Mouse (Mus musculus): ENCODE measurements around the gene Sycp1.
A peak's percentile ranks its signal among the peaks of the same experiment; 100 is the strongest.

Sycp1 gene

DNA sequence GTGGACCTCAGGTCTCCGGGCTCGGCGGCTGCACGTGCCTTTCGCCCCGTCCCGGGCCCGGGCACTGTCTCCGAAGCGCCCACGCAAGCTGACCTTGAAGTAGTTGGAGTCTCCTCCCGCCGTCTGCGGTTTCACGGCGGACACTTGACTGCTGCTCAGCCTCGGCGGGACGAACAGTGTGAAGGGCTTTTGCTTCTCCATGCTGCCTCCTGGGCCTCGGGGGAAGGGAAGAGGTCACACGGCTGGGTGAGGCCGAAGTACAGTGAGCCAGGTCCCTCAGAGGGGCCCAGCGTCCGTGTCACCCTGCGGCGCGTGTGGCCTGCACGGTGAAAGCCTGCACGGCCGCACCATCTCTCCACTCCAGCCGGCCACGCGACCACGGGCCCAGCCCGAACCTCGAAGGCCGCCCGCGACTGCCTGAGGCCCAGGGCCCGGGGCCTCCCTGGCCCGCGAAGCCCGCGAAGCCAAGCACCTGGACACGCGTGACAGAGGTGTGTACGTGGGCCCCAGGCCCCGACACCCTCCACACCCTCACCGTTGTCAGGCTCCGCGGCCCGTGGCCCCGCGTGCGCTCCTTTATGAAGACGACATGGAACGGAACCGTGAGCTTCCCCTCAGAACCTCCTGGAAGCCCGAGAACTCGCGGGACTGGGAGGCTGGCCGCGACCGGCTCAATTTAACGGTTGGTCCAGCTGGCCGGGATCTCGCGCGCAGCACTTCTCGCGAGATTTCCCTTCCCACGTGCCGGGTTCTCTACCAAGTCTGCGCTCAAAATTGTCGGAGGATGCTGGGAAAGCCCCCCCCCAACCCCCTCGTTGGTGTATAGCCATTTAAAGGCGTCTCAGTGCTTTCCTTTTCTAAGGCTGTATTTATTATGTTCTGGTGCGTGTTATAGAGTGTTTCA lies at the start of gene Sycp1:
TSS of gene Sycp1 (minus strand) at position 650 of the 904 bp plus-strand sequence.
- DNase-seq, result no peak

DNA sequence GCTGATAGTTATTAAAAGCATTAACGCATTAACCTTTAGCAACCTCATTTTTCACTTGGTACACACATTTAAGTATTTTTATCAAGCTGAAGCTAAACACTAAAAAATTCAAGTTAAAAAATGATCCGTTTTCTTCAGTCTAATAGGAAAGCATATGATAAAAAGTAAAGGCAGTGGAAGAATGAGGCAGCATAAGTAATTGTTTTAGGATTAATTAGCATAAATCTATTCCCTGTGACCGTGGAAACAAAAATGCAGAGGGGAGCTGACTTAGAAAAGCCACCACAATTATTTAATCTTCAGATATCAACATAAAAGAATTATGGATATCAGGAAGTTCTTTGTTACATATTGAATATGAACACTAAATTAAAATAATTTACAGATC lies 44.4 kb upstream of the Sycp1 start:
- DNase-seq, result no peak

DNA sequence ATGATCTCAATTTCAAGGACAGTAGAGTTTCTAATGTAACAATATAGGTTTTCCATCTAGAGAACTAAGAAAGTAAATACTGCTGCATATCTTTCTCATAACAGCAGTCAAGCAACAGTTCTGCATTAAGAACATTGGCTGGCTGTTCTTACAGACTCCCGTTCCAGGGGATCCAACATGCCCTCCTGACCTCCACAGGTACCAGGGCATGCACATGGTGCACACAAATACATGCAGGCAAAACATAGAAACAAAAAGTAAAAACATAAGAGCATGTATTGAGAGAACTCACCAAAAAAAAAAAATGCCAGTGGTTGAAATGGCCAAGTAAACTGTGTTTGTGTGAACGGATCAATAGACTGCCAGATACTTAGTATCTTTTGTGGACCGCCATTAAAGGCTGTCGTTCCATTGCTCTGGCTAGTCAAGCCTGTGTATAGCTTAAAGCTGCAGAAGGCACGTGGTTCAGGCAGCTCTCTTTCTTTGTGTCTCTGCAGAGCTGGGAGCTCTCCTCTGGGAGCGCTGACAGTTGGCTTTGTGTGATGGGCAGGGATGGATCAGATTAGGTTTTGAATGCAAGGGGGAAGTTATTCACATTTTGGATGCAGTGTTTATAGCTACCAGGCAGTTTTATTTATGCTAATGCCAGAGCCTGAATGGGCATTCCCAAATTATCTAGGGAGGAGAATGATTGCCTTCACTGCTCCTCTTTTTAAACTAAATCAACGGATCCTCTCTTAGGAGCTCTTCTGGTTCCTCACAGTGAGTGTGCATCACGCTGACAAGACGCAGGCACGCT lies 43.8 kb upstream of the Sycp1 start:
- no peak for DNase-seq

DNA sequence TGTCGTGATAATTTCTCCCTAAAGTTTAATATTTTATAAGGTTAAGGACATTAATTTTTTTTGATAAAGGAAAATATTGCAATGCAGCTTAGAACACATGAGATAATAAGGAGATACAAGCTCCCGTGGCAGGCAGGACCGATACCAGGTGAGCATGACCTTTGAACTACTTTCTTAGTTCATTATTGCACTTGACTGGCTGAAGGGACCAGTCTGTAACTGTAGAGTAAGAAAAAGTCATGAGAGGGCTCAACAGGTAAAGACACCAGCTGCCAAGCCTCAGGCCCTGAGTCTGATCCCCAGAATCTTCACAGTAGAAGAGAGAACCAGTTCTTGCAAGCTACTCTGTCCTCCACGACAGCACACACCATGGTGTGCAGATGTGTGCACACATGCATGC lies 41.0 kb upstream of the Sycp1 start:
- no peak for DNase-seq

DNA sequence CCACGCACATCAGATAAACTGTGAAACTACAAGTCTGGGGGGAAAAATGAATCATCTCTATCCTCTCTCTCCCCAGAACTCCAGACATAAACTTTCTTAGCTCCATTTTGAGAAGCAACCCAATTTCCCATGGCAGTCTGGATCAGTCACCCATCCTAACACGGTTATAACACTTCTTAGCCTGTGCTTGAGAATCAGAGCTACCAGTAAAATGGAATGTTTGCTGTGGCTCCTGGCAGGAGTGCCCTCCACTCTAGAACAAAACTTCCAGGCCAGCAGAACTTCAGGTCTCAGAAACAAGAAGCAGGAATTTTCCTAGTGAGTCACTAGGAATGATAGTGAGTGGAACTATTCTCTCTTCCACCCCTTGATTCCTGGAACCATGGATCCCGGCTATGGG lies 34.6 kb upstream of the Sycp1 start:
- no peak for DNase-seq

DNA sequence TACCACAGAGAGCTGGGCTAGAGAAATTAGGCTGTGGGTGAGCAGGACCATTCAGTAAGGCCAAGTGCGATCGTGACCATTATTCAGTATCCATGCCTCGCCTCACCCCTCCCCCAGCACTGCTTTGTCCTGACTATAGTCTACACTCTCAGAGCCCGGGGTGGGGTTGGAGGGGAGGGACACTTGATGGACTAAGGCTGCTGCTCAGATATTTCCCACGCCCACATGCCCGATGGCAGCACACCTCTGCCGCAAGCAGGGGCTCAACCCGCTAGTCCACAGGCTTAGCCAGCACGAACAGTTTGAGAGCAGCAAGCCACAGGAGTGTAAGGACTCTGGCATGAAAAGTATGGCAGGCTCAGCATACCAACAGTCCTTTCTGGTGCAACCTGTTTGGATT lies 34.2 kb upstream of the Sycp1 start:
- peak; percentile 25 to 65 for DNase-seq

DNA sequence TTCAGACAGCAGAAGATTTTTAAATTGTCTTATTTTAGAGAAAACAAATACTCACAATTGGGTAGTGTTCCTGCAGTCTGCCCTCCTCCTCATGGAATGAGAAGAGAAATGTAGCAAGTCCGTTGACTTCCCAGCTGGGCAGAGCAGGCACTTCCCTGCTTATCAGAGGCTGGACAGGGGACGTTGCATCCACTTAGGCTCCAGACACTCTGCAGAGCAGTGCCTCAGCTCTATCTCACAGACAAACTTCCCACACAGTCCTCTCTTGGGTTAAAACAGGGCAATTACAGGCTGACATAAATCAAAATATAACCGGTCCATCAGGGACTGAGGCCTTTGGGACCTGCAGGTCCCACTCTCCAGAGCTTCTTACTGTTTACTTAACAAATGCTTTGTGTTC lies 28.1 kb upstream of the Sycp1 start, which contains the start of gene Nr1h5:
TSS of gene Nr1h5 (minus strand) at position 101 of the 400 bp plus-strand sequence.
- DNase-seq, result no peak

DNA sequence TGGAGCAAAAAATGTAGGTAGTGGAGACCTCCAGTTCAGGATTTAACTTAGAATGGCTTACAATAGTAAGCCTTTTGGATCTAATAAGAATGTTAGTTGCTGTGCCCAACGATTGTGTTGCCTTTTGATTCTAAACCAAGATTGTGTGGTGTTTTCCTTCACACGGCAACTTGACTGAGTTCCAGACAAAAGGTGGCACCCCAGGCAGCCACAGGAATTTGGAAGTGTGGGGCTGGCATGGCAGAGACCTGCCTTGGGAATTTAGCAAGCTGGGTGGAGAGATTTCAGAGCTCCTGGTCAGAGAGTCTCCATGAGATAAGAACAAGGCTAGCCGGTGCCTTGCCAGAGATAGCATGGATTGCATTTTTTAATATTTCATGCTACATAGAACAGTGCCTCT lies 19.7 kb upstream of the Sycp1 start:
- DNase-seq, result peak; percentile 18 to 30

DNA sequence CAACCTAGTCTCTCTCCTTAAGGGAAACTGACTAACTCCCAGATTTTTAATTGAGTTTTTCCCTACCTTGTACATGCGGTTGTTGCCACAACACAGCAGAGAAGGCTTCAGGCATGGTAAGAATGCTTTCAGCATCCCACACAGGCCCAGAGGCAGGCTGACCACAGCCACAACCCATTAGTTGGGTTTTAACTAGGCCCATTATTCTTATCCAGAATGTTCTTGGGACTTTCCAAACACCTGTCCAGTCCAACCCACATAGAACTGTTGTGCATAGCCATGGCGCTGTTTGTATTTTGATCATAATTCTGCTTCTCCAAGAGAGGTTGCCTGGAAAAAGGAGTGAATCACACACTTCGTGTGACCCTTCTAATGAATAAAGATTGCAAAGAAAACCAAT lies 19.2 kb upstream of the Sycp1 start:
- no peak for DNase-seq

DNA sequence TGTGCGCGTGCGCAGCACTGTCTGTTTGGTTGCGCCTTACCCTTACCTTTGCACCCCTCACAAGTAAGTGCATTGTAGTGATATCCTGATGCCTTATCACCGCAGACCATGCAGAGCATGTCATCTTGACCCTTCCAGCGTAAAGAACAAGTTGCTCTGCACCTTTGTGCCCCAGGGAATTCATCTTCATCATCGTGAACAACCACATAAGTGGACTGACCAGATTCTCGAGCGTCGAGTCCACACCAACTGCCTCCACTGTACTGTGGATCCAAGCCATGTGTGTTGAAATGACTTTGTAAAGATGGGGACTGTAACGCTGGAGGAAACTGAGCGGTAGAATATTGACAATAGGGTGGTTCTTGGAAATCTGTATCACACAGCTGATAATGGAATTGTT lies 18.6 kb upstream of the Sycp1 start:
- no peak for DNase-seq

DNA sequence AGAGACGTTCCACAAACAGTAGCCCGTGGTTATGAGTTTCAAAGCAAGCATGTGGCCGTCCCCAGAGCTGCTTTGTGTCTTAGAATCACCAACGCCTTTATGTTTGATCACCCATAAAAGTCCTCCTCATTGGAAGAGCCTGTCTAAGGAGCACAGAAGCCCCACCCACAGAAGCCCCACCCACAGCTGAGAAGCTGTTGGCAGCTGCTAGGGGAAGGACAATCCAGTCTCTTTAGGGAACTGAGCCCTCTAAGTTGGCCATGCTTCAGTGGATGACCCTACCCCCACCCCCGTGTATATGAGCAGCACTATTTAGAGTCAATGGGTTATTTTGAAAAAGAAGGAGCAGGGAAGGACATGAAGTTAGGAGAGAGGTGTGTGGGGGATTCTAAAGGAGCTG lies 11.0 kb upstream of the Sycp1 start:
- DNase-seq, result peak in 1 of 2 experiments; percentile 27

DNA sequence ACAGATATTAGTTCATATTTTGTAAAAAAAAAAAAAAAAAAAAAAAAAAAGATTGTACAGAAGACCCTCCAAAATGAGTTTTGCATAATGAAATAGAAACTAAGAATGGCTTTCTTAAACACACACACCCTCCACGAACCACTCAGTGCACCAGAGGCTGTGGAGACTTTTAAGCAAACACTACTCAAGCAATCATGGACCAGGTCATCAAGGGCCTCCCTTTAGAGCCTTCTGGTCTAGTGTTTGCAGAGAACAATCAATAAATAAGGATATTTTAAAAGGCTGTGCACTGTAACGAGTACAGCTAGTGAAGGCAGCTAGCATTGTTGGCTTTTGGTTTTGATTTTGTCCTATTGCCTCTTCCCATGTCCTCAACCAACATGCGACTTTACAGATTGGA lies 10.4 kb upstream of the Sycp1 start:
- DNase-seq, result no peak

DNA sequence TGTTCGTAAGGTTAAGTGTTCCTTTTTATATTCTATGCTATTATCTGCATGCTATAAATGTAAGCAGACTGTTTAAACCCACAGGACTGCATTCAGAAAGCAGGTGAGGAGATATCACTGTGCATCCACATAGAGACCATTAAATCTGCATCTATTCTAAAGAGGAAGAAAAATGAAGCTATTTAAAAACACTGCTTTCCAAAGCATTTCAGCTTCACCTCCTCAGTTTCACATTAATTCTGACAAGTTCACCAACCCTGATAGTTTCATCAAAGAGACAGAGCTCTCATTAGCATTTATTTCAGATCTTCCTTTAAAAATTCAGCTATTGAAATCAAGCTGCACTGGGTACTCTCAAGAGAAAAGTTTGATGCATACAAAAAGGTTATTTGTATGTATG lies 2.2 kb upstream of the Sycp1 start:
- DNase-seq, result no peak

DNA sequence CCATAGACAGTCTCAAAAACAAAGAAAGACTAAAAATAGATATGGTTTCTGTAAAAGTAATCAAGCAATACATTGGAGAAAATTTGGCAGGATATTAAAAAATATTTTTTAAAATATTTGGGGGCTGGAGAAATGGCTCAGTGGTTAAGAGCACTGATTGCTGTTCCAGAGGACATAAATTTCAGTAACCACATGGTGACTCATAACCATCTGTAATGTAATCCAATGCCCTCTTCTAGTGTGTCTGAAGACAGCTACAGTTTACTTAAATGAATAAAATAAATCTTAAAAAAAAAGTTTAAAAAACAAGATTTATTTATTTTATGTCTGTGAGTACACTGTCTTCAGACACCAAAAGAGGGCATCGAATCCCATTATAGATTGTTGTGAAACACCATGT lies 36.8 kb downstream of the Sycp1 start:
- DNase-seq, result no peak

DNA sequence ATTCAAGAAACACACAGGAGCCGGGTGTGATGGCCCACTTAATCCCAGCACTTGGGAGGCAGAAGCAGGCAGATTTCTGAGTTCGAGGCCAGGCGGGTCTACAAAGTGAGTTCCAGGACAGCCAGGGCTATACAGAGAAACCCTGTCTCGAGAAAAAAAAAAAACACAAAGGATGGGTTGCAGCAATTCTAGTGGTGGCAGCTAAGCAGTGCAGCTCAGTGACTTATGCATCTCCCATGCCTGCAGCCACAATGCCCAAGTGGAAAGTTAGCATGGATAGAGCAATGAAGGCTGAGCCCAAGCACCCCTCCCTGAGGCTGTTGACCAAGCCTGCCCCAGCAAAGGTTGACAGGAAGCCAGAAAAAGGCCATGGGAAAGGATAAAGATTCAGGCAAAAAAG lies 55.4 kb downstream of the Sycp1 start:
- DNase-seq, result no peak

DNA sequence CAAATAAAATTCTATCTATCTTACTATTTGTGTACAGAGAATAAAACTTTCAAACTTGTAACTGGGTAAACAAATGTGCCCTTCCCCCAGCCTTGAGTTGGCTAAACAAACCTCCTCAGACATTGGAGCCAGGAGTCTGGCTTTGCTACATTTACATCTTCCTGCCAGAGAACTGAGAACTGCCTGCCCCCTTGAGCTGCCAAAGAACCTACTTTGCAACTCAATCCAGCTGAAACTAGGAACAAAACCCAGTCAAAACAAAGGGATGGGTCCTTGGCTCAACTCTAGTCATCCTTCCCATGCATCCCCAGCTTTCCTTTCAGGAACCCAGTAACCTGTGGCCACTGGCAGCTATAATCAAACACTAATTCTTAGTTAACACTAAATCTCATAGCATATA lies 87.2 kb downstream of the Sycp1 start:
- DNase-seq, result no peak

DNA sequence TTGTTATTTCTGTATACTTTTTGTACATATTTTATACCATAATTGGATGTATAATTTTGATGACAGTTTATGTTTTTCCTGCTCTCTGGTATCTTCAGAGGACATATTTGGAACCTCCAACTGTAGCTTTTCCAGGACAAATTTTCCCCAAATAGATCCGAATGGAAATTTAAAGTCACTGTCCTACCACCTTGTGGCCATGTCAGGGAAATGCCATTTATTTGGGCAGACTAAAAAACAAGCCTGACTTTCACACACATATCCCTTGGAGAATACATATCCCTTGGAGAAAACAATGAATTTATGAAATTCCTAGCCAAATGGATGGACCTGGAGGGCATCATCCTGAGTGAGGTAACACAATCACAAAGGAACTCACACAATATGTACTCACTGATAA lies 93.5 kb downstream of the Sycp1 start:
- DNase-seq, result no peak

DNA sequence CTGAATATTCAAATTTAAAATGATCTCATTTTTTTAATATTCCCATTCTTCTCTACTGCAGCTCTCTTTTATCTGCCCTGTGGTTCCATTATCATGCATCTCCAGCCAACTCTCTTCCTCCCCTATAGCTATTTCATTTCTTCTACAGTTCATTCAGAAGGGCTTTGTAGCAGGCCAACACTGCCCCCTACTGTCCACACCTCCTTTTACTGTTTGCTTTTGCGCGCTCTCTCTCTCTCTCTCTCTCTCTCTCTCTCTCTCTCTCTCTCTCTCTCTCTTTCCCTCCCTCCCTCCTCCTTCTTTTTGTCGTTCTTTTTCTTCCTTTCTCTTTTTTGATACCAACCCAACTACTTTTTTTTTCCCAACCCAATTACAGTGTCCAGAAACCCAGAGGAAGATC lies 132.0 kb downstream of the Sycp1 start:
- peak; percentile 53 to 81 for DNase-seq

DNA sequence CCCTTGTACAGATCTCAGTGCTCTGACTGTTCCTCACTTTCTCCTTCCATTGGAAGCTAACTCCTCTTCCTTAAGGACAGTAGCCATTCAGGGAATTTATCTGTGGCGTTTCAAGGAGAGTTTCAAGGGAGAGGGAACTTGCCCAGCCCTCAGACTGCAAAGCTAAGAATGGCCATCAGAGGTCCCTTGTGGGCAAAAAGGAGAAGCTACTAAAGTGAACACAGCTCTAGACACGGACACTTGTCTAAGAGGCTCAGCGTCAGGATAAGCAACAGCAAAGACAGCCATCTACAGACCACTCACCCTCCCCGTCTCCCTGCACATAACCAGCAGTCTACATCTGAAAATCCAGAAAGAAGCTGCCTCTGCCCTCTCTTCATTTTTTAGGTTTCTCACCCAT lies 148.5 kb downstream of the Sycp1 start:
- no peak for DNase-seq

DNA sequence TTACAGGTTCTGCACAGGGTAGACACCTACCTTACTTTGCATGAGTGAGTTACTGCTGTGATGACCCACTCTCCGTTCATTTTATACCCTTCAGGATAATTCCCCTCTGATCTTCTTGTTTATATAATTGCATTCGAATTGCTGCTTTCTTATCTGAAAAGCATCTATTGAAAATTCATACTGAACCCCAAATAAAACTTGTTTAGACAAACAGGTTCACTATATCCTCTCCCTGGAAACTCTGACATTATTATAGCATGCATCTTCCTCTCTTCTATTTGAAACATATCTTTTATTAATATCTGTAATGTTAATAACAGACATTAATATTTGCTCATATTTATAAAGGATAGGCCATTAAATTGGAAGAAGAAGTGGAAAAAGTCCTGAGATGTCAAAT lies 153.3 kb downstream of the Sycp1 start, which contains the start of gene Tshb:
TSS of gene Tshb (minus strand) at position 101 of the 400 bp plus-strand sequence.
- no peak for DNase-seq

DNA sequence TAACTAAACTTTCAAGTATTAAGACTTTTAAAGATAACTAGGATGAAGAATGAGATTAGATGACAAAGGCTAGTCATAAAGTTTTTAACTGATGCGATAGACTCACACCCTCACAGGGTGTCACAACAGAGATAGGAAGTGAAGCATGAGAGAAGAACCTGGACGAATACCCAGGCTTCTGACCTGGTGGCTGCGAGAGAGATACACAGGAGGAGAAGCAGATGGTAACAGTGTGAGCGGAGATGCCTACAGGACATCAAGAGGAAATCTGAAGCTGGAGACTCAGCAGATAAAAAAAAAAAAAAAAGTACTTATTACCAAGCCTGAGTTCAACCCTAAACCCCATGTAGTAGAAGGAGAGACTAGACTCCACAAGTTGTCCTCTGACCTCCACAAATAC lies 162.9 kb downstream of the Sycp1 start:
- DNase-seq, result no peak
